Mouse (Mus musculus): ENCODE data around the gene Exo1. TPM values are rescaled to one million over a fixed set of nuclear protein-coding genes. Genes with fewer than 3 reads are reported as not detected.

Exo1 gene
- polyA plus RNA-seq (2015; fragmentation: Nextera tagmentation; extraction: Ambion mirVana) = 20.4 and 28.5 TPM in 2 replicates

DNA sequence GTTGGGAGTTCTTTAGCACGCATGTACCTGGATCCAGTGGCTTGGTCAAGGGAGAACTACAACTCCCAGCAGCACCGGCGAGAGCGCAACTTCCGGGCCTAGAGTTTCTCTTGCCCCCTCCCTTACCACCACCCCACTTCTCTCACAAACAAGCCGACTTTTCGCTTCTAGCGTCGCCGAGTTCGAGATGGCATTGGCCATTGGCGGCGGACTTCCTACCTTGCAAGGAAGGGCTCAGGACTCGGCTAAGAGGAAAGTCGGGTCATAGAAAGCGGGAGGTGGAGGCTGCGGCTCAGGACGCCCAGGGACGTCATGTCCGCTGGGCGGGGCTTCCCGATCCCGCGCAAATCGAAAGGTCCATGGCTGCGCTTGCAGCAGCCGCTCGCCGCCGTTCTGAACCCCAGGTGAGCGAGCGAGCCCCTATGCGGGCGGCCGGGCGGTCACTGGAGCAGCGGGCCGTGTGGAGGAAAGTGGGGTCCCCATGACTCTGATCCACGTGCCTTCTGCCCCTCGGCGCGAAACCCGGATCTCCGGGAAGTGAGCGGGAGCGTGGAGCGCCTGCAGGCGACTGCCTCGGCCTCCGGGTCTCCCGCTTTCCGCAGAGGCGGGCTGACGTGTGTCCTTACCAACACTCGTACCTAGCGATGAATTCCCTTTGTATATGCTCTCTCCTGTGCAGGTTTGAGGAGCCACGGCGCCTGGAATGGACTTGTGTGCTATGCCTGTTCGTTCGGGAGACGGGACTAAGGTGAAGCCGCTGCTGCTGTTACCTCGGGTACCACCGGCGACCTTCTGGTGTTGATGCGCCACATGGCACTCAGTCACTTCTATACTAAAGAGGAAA is at the start of gene Exo1:
Gene Exo1 (plus strand): TSS at position 129 of the 844 bp plus-strand sequence.
- peak; percentile 98 for ATAC-seq
- no peaks in the 10 kb centered on the region for H3K9me3 ChIP-seq (ENCODE audit: control insufficient read depth, low read length)
- no peaks in the 10 kb centered on the region for H3K36me3 ChIP-seq (ENCODE audit: control insufficient read depth, insufficient read depth)
- H3K4me1 ChIP-seq (replicated peaks; ENCODE audit: control insufficient read depth, insufficient read depth, low read length) = peaks cover 12% of the 10 kb centered on the region
- peak within 1 kb of the TSS; percentile 80 for H3K4me3 ChIP-seq (replicated peaks; ENCODE audit: low read length)
- peak within 1 kb of the TSS; percentile 95 for H3K4me2 ChIP-seq (ENCODE audit: low read length)
- peak within 1 kb of the TSS; percentile 80 for H3K9ac ChIP-seq (replicated peaks; ENCODE audit: low read depth, low read length)
- WGBS = under 1% methylated on average over 66 of the region's 66 CpGs
- H3K27ac ChIP-seq (ENCODE audit: low read length) = peak within 1 kb of the TSS; percentile 77
- no peaks in the 10 kb centered on the region for H3K27me3 ChIP-seq (replicated peaks; ENCODE audit: control insufficient read depth, insufficient read depth, low read length)

DNA sequence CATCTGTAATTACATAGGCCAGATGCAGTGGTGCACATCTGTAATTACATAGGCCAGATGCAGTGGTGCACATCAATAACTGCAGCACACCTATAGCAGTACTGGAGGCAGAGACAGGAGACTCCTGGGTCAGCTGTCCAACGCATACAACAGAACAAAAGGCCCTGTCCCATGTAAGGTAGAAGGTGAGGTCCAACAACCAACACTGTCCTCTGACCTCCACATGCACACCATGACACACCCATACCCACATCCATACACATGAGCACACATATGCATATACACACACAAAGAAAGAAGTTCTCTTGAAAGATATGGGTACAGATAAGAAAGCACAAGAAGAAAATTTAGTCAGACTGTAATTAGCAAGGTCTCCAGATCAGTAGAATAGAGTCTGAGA is 24.9 kb upstream of the Exo1 start:
- WGBS = 90% methylated on average over 1 of the region's 1 CpGs
- ATAC-seq = no peak
- Histone ChIP-seq H3K4me2 (ENCODE audit: low read length) (no peak overlapping the region), H3K27me3 (replicated peaks; ENCODE audit: control insufficient read depth, insufficient read depth, low read length) (no peaks in the 10 kb centered on the region), H3K4me1 (replicated peaks; ENCODE audit: control insufficient read depth, insufficient read depth, low read length) (no peaks in the 10 kb centered on the region), H3K9me3 (ENCODE audit: control insufficient read depth, low read length) (no peaks in the 10 kb centered on the region), H3K36me3 (ENCODE audit: control insufficient read depth, insufficient read depth) (no peaks in the 10 kb centered on the region), H3K27ac (ENCODE audit: low read length) (no peak overlapping the region), H3K9ac (replicated peaks; ENCODE audit: low read depth, low read length) (no peak overlapping the region), H3K4me3 (replicated peaks; ENCODE audit: low read length) (no peak overlapping the region)

DNA sequence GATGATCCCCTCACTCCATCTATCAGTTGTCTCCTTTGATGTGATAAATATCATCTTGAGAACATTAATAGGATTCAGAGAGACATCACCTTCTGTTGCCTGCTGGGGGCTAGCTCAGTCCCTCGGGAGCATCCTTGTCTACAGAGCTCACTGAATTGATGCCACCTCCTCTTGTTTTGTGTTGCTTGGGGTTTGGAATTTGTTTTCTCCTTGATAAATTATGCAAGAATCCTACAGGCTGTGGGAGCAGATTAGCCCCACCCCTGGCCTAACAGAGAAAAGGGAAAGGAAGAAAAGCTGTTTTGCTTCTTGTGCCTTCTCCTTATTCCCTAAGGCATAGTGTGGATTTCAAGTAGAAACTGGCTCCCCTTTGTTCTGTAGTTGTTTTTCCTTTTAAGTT is 13.3 kb upstream of the Exo1 start:
- H3K36me3 ChIP-seq (ENCODE audit: control insufficient read depth, insufficient read depth) = no peaks in the 10 kb centered on the region
- ATAC-seq = no peak
- H3K27ac ChIP-seq (ENCODE audit: low read length) = no peak overlapping the region
- no peaks in the 10 kb centered on the region for H3K27me3 ChIP-seq (replicated peaks; ENCODE audit: control insufficient read depth, insufficient read depth, low read length)
- H3K9ac ChIP-seq (replicated peaks; ENCODE audit: low read depth, low read length) = no peak overlapping the region
- no peaks in the 10 kb centered on the region for H3K4me1 ChIP-seq (replicated peaks; ENCODE audit: control insufficient read depth, insufficient read depth, low read length)
- H3K9me3 ChIP-seq (ENCODE audit: control insufficient read depth, low read length) = no peaks in the 10 kb centered on the region
- H3K4me3 ChIP-seq (replicated peaks; ENCODE audit: low read length) = no peak overlapping the region
- no peak overlapping the region for H3K4me2 ChIP-seq (ENCODE audit: low read length)
- 16% methylated on average over 1 of the region's 1 CpGs for WGBS

DNA sequence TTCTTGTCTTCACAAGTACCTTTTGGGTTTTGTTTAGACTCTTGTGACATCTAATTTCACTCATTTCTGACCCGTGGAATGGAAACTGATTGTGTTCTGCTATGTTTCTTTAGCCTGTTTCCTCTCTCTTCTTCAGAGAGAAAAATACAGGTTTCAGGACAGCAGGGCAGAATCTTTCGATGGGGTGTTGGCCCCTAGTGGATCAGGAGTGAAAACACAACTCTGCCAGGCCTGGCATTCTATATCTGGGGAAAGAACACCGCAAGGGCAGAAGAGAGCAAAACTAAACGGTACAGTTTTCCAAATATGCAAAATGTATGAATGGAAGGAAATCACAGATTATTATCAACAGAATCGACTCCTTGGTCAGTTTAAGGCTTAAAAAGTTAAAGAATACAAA is 12.8 kb upstream of the Exo1 start:
- WGBS = 29% methylated on average over 5 of the region's 5 CpGs
- H3K9me3 ChIP-seq (ENCODE audit: control insufficient read depth, low read length) = no peaks in the 10 kb centered on the region
- H3K36me3 ChIP-seq (ENCODE audit: control insufficient read depth, insufficient read depth) = no peaks in the 10 kb centered on the region
- H3K4me1 ChIP-seq (replicated peaks; ENCODE audit: control insufficient read depth, insufficient read depth, low read length) = no peaks in the 10 kb centered on the region
- H3K9ac ChIP-seq (replicated peaks; ENCODE audit: low read depth, low read length) = no peak overlapping the region
- no peak overlapping the region for H3K4me3 ChIP-seq (replicated peaks; ENCODE audit: low read length)
- peak; percentile 55; the same call in 1 of the 2 replicates for ATAC-seq
- no peak overlapping the region for H3K27ac ChIP-seq (ENCODE audit: low read length)
- no peaks in the 10 kb centered on the region for H3K27me3 ChIP-seq (replicated peaks; ENCODE audit: control insufficient read depth, insufficient read depth, low read length)
- no peak overlapping the region for H3K4me2 ChIP-seq (ENCODE audit: low read length)

DNA sequence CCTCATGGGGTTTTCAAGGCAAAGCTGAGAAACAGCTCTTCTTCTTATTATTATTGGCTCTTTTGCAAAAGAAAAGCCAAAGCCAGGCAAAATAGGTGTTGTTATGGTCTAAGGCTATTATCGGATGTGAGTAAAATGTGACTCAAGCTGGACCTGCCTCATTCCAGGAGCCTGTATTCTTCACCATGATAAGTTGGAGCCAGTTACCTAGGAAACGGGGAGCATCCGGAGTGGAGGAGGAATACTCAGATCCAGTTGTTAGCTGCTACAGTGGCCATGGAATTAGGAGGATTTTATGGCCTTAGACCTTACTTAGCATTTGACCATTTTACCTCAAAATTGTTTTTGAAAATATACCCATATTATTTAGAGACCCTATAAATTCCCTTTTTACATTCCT is 9.7 kb upstream of the Exo1 start:
- Histone ChIP-seq H3K4me1 (replicated peaks; ENCODE audit: control insufficient read depth, insufficient read depth, low read length) (no peaks in the 10 kb centered on the region), H3K9ac (replicated peaks; ENCODE audit: low read depth, low read length) (no peak overlapping the region), H3K36me3 (ENCODE audit: control insufficient read depth, insufficient read depth) (no peaks in the 10 kb centered on the region), H3K9me3 (ENCODE audit: control insufficient read depth, low read length) (no peaks in the 10 kb centered on the region), H3K27ac (ENCODE audit: low read length) (no peak overlapping the region), H3K4me2 (ENCODE audit: low read length) (no peak overlapping the region), H3K4me3 (replicated peaks; ENCODE audit: low read length) (no peak overlapping the region), H3K27me3 (replicated peaks; ENCODE audit: control insufficient read depth, insufficient read depth, low read length) (no peaks in the 10 kb centered on the region)
- WGBS = 77% methylated on average over 3 of the region's 3 CpGs
- ATAC-seq = no peak

DNA sequence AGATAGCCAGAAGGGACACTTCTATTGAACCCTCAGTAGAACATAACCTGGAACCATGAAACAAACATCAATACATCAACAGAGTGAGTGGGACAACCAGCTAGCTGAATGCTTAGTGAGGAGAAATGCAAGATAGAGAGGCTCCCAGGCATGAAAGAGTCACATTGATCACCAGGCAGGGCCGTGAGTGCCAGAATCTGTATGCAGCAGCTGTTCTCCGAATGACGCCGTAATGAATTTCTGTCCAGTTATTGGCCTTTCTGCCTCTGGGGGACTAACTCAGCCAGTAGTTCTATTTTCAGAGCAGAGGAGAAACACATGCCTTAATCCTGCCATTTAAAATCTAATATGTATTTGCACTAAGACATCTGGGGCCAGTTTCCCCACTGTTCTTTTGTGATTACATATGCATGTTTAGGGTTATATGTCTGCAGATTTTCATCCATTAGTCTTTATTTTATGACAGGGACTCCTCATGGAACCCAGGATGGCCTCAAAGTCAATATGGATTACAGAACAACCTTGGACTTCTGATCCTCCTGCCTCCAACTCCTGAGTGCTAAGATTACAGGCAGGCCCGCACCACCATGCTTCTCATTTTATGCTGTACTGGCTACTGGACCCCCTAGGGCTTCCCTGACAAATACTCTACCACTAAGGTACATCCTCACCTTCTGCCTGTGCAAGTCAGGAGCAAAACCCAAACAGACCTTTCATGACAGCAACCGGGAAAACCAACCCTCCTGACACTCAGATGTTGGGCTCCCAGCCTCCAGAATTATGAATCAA is 8.2 kb upstream of the Exo1 start:
- Histone ChIP-seq H3K27ac (ENCODE audit: low read length) (no peak overlapping the region), H3K4me3 (replicated peaks; ENCODE audit: low read length) (no peak overlapping the region), H3K9ac (replicated peaks; ENCODE audit: low read depth, low read length) (no peak overlapping the region), H3K4me2 (ENCODE audit: low read length) (no peak overlapping the region), H3K4me1 (replicated peaks; ENCODE audit: control insufficient read depth, insufficient read depth, low read length) (no peaks in the 10 kb centered on the region), H3K27me3 (replicated peaks; ENCODE audit: control insufficient read depth, insufficient read depth, low read length) (no peaks in the 10 kb centered on the region), H3K36me3 (ENCODE audit: control insufficient read depth, insufficient read depth) (no peaks in the 10 kb centered on the region), H3K9me3 (ENCODE audit: control insufficient read depth, low read length) (no peaks in the 10 kb centered on the region)
- 80% methylated on average over 6 of the region's 6 CpGs for WGBS
- ATAC-seq = no peak

DNA sequence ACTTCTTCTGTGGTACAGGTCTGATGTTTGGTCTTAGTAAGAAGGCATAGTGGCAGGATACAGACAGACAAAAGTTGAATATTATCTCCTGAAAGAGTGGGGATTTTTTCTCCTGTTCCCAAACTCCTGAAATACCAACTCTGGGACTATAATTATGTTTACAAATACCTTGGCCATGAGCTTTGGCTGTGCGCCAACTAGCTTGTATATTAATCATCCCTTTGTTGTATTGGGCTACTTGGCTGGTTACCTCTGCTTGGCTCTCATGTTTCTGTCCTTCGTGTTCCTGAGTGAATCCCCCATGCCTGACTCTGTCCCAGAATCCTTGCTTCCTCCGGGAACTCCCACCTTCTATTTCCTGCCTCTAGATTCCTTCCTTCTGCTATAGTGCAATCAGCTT is 3.0 kb downstream of the Exo1 start:
- H3K27me3 ChIP-seq (replicated peaks; ENCODE audit: control insufficient read depth, insufficient read depth, low read length) = no peaks in the 10 kb centered on the region
- no peak for ATAC-seq
- no peak overlapping the region for H3K4me2 ChIP-seq (ENCODE audit: low read length)
- no peak overlapping the region for H3K4me3 ChIP-seq (replicated peaks; ENCODE audit: low read length)
- no peaks in the 10 kb centered on the region for H3K36me3 ChIP-seq (ENCODE audit: control insufficient read depth, insufficient read depth)
- no peak overlapping the region for H3K27ac ChIP-seq (ENCODE audit: low read length)
- H3K4me1 ChIP-seq (replicated peaks; ENCODE audit: control insufficient read depth, insufficient read depth, low read length) = peaks cover 12% of the 10 kb centered on the region
- H3K9me3 ChIP-seq (ENCODE audit: control insufficient read depth, low read length) = no peaks in the 10 kb centered on the region
- WGBS = 69% methylated on average over 3 of the region's 3 CpGs
- no peak overlapping the region for H3K9ac ChIP-seq (replicated peaks; ENCODE audit: low read depth, low read length)

DNA sequence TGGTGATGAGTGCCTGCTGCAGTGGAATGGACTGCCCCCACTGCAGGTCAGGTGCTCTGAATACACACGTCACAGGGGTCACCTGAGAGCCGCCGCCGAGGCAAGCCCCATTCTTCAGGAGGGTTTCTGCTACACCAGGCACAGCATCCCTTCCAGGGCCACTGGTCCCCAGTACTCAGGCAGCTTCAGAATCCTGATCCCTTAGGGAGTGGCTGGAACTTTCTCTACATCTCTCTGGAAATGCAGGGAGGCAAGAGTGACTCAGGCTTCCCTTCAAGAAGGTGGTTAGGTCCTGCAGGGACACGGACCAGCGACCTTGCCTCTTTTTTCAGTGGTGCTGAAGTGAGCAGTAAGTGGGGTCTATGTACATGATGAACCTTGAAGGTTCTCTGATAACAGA is 12.9 kb downstream of the Exo1 start:
- WGBS = 88% methylated on average over 6 of the region's 6 CpGs
- H3K9ac ChIP-seq (replicated peaks; ENCODE audit: low read depth, low read length) = no peak overlapping the region

DNA sequence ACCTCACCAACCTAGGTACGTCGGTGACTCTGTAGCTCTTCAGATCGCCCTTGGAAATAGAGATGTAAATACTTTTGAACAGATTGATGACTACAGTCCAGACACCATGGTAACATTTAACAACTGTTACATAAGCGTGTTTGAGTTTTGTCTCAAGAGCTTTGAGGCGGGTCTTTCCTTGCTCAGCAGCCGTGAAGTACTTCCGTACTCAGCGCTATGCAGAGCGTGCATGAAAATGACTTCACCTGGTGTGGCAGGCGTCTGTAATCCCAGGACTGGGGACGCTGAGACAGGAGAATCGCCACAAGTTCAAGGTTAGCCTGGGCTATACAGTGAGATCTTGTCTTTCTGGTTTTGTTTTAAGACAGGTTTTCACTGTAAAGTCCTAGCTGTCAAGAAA is 13.3 kb downstream of the Exo1 start:
- no peaks in the 10 kb centered on the region for H3K36me3 ChIP-seq (ENCODE audit: control insufficient read depth, insufficient read depth)
- H3K9me3 ChIP-seq (ENCODE audit: control insufficient read depth, low read length) = no peaks in the 10 kb centered on the region
- 94% methylated on average over 12 of the region's 12 CpGs for WGBS
- H3K4me1 ChIP-seq (replicated peaks; ENCODE audit: control insufficient read depth, insufficient read depth, low read length) = no peaks in the 10 kb centered on the region
- no peaks in the 10 kb centered on the region for H3K27me3 ChIP-seq (replicated peaks; ENCODE audit: control insufficient read depth, insufficient read depth, low read length)
- no peak overlapping the region for H3K4me2 ChIP-seq (ENCODE audit: low read length)
- no peak overlapping the region for H3K9ac ChIP-seq (replicated peaks; ENCODE audit: low read depth, low read length)
- H3K27ac ChIP-seq (ENCODE audit: low read length) = no peak overlapping the region
- ATAC-seq = no peak
- H3K4me3 ChIP-seq (replicated peaks; ENCODE audit: low read length) = no peak overlapping the region

More for the DNA sequence above, 12.9 kb downstream of the Exo1 start:
- H3K4me3 ChIP-seq (replicated peaks; ENCODE audit: low read length) = no peak overlapping the region
- no peaks in the 10 kb centered on the region for H3K27me3 ChIP-seq (replicated peaks; ENCODE audit: control insufficient read depth, insufficient read depth, low read length)
- no peaks in the 10 kb centered on the region for H3K9me3 ChIP-seq (ENCODE audit: control insufficient read depth, low read length)
- H3K4me1 ChIP-seq (replicated peaks; ENCODE audit: control insufficient read depth, insufficient read depth, low read length) = no peaks in the 10 kb centered on the region
- H3K36me3 ChIP-seq (ENCODE audit: control insufficient read depth, insufficient read depth) = no peaks in the 10 kb centered on the region
- no peak overlapping the region for H3K27ac ChIP-seq (ENCODE audit: low read length)
- no peak overlapping the region for H3K4me2 ChIP-seq (ENCODE audit: low read length)
- no peak for ATAC-seq

All from forebrain, embryonic 16.5 days (tissue).